Comparison of ENCODE assay signal across 16 mouse cellular contexts in genomic region chr15:31724252-31724651, GRCm38 (mm10).
DNase-seq lines count a peak whose midpoint lies in the region; ATAC-seq and TF ChIP-seq lines count a peak whose summit lies in the region.
"Had no signal": no experiment of that assay in that cellular context is flagged by ENCODE, and none has a peak within 500 bp of the region (broad histone marks: within the 10 kb centered on the region; RNA-seq: fewer than 3 reads in every experiment).

No protein-coding gene starts in this region.

- H3K4me3 ChIP-seq in lung, postnatal 0 days (ENCODE audit: low read depth, low read length) = no peak overlapping the region
- H3K4me3 ChIP-seq in stomach, embryonic 15.5 days (replicated peaks) = no peak overlapping the region
- H3K4me3 ChIP-seq: heart, embryonic 13.5 days; liver, embryonic 13.5 days; midbrain, embryonic 10.5 days had no signal

- no peak overlapping the region for H3K27ac ChIP-seq in lung, postnatal 0 days (ENCODE audit: low read length)
- no peak overlapping the region for H3K27ac ChIP-seq in stomach, embryonic 15.5 days
- H3K27ac ChIP-seq: heart, embryonic 13.5 days; hindbrain, embryonic 14.5 days; liver, embryonic 13.5 days; midbrain, embryonic 10.5 days had no signal

- ATAC-seq in lung, postnatal 0 days = no peak
- 0 out of 2 replicates have a peak, but pooled peaks have one; percentile 36 for ATAC-seq in common myeloid progenitor, adult 5-6 weeks (replicated peaks; ENCODE audit: low read depth, poor library complexity, severe bottlenecking)
- ATAC-seq in stomach, embryonic 15.5 days (ENCODE audit: insufficient read depth, low FRiP score, low read depth) = peak; percentile 39; the same call in 1 of the 2 replicates
- ATAC-seq: Patski had no signal

- H3K4me2 ChIP-seq in lung, postnatal 0 days (replicated peaks; ENCODE audit: low read depth, low read length) = no peak overlapping the region
- no peak overlapping the region for H3K4me2 ChIP-seq in stomach, embryonic 15.5 days
- H3K4me2 ChIP-seq: heart, embryonic 13.5 days; hindbrain, embryonic 14.5 days; liver, embryonic 13.5 days had no signal

- H3K9me3 ChIP-seq in lung, postnatal 0 days (ENCODE audit: low read length) = no peaks in the 10 kb centered on the region
- no peaks in the 10 kb centered on the region for H3K9me3 ChIP-seq in stomach, embryonic 15.5 days
- H3K9me3 ChIP-seq: heart, embryonic 13.5 days; liver, embryonic 13.5 days; midbrain, embryonic 10.5 days had no signal

- no peak for TF ChIP-seq CTCF in lung, postnatal 0 days (IDR thresholded peaks at IDR 0.05)

- DNase-seq in adrenal gland, postnatal 14 days = peak; percentile 7
- no peak for DNase-seq in adrenal gland, adult 18-20 months (ENCODE audit: low spot score in 2 of 2)
- DNase-seq in lung, postnatal 0 days (ENCODE audit: low spot score) = peak; percentile 21
- no peak for DNase-seq in lung, postnatal 4 days
- DNase-seq in frontal cortex, postnatal 10 days (ENCODE audit: low spot score in 2 of 2) = no peak
- DNase-seq in thymus, postnatal 0 days (ENCODE audit: low spot score) = no peak
- DNase-seq: cerebellum, adult 2 months; layer of hippocampus, adult 9-11 months; liver, embryonic 13.5 days; thymus, adult 2 months had no signal

- TF ChIP-seq EP300 in lung, postnatal 0 days (IDR thresholded peaks at IDR 0.05) = no peak

- no peaks in the 10 kb centered on the region for H3K36me3 ChIP-seq in lung, postnatal 0 days (ENCODE audit: insufficient read depth, low read length)
- no peaks in the 10 kb centered on the region for H3K36me3 ChIP-seq in stomach, embryonic 15.5 days
- H3K36me3 ChIP-seq: heart, embryonic 13.5 days; liver, embryonic 13.5 days; midbrain, embryonic 10.5 days had no signal

- H3K4me1 ChIP-seq in lung, postnatal 0 days (ENCODE audit: insufficient read depth, low read depth, low read length) = no peaks in the 10 kb centered on the region
- no peaks in the 10 kb centered on the region for H3K4me1 ChIP-seq in stomach, embryonic 15.5 days
- H3K4me1 ChIP-seq: heart, embryonic 13.5 days; liver, embryonic 13.5 days; midbrain, embryonic 10.5 days had no signal

- 50% methylated on average over 11 of the region's 11 CpGs for WGBS in lung, postnatal 0 days
- WGBS in stomach, embryonic 15.5 days = 61% methylated on average over 11 of the region's 11 CpGs

- no peak overlapping the region for H3K9ac ChIP-seq in lung, postnatal 0 days (replicated peaks; ENCODE audit: low read depth)
- H3K9ac ChIP-seq in stomach, embryonic 15.5 days = no peak overlapping the region
- H3K9ac ChIP-seq: heart, embryonic 13.5 days; hindbrain, embryonic 14.5 days; liver, embryonic 13.5 days had no signal

- H3K27me3 ChIP-seq in lung, postnatal 0 days (replicated peaks; ENCODE audit: insufficient read depth, low read length) = no peaks in the 10 kb centered on the region
- H3K27me3 ChIP-seq in stomach, embryonic 15.5 days (replicated peaks) = no peaks in the 10 kb centered on the region
- H3K27me3 ChIP-seq: heart, embryonic 13.5 days; liver, embryonic 13.5 days; Patski had no signal

Comparison
In these comparisons a context has a peak if more than half of its experiments do, and no peak if none do; other contexts are left out.
1. DNase-seq: peak in adrenal gland, postnatal 14 days (single experiment) and lung, postnatal 0 days (single experiment); none in adrenal gland, adult 18-20 months (0 of 2), lung, postnatal 4 days (0 of 2), frontal cortex, postnatal 10 days (0 of 2) and thymus, postnatal 0 days (single experiment).